Mouse (Mus musculus): Measurements from ENCODE around the gene Ankrd44. TPM values are rescaled to one million over a fixed set of nuclear protein-coding genes. Genes with fewer than 3 reads are reported as not detected.
A peak's percentile ranks its signal among the peaks of the same experiment; 100 is the strongest.

Ankrd44 gene
- total RNA-seq, 2 experiments from 2014 or later, result 82.6 to 99.4 TPM

DNA sequence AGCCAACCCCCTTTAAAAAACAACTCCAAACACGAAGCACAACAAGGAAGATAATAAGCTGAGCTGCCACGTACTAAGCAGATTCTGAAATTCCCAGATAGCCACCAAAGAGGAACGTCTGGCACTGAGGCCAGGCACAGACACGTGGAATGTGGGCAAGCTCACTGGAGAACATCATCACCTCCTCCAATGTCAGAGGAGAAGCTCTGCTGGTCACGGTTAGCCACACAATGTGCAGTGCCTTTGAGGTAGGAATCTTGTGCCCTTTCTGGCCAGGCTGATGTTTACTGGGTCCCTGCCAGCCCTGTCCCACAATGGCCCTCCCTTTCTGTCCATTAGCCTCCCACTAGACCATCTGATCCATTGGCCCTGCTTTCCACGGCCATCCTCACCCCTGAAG, 149.1 kb downstream of the Ankrd44 start:
- no peak for ATAC-seq (replicated peaks; ENCODE audit: poor library complexity, severe bottlenecking)

DNA sequence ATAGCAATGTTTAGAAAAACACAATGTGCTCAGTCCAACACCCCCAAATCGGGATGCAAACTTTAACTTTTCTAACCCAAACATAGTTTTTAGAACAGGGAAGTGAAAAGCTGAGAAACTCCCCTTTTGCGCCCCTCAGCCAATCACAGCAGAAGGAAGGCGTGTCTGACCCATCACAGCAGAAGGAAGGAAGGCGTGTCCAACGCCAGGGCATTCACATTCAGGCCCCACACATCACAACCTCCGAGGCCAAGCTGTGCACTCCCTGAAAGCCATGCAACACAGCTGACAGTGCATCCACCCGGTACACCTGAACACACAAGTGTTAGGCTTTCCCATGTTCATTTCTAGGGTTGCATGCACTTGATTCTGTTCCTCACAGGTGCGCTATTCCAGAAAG, 150.1 kb downstream of the Ankrd44 start:
- peak; percentile 37; the same call in 1 of the 2 replicates for ATAC-seq (replicated peaks; ENCODE audit: poor library complexity, severe bottlenecking)

DNA sequence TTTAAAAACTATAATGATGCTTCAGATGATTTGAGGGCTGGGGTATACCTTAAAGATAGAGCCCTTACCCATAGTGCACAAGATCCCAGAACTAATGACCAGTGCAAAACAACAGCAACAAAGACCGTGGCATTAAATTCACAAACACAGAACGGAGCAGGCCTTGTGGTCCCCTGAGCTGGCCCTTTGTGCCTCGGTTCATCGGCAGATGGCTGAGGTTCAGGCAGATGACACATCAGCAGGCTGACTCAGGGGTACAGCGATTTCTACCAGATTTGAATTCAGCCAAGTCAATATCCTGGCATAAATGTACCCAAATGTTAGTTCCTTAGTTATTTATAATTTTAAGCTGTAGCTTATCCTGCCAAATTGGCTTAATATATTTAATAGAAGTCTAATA, 153.3 kb downstream of the Ankrd44 start:
- no peak for ATAC-seq (replicated peaks; ENCODE audit: poor library complexity, severe bottlenecking)

DNA sequence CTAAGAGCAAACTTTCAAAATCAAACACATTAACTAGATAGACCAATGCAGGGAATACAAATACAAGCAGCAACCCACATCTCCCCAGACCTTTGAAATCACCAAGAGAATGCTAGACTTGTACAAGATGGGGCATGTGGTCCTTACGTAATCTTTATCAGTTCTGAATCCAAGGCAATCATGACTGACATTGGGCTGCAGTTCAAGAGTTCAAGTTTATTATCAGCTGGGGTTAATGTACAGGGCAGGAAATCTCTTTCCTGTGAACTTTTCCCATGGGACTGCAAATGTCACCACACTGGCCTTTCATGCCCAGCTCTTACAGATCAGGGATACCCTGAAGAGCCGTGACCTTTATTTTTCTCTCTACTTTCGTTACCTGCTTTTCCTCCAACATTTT, 154.7 kb downstream of the Ankrd44 start:
- ATAC-seq (replicated peaks; ENCODE audit: poor library complexity, severe bottlenecking), result no peak

DNA sequence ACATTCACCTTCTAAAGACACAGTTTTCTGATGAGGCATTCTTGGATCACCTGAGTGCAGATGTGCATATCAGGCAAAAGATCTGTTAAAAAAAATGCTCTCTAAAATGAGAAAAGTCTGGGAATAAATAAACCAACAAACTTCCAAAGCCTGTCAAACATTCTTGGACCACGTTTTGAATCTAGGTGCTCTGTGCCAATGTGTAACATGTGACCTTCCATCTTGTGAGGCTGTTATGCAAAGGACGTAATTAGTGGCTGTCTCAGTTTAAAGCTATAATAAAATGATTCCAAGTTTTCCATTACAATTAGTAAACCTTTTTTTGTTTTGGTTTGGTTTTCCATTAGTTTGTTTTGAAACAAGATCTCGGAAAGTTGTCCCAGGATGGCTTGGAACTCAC, 159.0 kb downstream of the Ankrd44 start:
- no peak for ATAC-seq (replicated peaks; ENCODE audit: poor library complexity, severe bottlenecking)

DNA sequence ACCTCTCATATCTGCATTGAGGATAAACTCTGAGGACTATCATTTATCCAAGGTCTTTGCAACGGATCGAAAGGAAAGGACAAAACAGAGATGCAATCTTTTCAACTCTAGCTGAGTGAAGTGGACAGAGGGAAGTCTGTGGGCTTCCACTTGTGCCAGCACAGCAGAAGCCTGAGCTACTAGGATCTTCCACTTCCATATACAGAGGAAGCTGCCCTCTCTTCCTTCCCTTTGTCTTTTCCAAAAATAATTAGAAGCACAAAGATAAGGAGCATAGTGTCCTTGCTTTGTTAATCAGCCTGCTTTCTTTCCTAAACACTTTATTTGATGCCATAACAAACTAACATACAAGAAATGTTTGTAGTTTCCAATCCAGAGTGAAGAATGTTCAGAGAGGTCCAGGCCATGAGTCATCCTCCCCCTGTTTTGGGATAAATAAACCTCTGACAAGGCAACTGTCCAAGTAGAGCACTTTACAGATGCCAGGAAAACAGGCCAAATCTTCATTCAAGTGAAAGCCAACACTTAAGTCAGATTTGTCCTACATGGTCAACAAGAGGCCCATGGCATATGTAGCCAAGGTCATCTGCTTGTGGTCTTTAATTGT, 160.5 kb downstream of the Ankrd44 start:
- ATAC-seq (replicated peaks; ENCODE audit: poor library complexity, severe bottlenecking), result no peak

DNA sequence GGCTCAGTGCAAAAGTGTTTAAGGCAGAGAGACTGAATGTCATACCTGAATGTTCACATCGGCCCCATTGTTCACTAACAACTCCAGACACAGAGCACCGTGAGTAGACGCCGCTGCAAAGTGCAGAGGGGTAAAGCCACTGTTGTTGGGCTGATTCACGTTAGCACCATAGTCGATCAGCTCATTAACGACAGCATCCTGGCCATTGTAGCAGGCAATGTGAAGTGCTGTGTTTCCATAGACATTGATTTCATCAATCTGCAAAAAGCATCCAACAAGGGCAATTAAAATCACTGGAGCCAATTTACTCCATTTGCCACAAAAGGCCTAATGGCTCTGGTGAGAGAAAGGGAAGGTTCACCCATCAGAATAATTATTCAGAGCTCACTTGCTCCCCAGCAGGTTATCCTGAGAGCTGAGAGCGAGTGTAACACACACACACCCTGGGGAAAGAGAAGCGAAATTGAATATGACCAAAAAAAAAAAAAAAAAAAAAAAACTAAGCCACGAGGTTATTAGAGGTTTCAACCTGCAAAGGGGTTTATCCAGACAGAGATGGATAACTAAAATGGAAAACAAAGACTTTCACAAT, 163.9 kb downstream of the Ankrd44 start:
- ATAC-seq (replicated peaks; ENCODE audit: poor library complexity, severe bottlenecking), result no peak

DNA sequence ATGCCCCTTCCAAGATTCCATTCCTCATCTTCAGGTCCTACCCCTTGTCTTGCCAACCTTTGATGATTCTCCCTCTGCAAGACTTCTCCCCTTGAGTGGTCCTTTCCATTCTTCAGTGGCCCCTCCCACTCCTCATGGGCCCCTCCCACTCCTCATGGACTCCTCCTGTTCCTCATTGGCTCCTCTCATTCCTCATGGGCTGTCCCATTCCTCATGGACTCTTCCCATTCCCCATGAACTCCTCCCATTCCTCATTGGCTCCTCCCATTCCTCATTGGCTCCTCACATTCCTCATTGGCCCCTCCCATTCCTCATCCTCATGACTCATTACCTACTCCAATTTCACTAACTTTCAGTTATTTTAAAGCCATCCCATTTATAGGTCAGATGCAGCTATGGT, 166.3 kb downstream of the Ankrd44 start:
- ATAC-seq (replicated peaks; ENCODE audit: poor library complexity, severe bottlenecking), result no peak

DNA sequence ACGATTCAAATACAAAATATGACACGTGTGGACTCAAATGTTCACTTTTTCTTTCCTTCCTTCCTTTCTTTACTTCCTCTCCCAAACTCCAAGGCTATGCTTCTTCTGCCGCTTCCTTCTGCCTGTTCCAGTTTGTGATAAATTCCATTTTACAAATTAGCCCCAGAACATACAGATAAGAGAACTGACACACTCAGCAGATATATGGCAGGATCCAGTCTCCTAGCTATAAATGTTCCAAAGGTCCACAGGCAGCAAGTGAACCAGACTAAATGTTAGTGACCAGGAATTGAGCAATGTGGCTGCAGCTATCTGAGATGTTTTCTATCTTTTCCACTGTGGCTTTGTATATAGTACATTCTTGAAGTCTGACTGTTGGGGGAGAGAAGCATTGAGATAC, 168.9 kb downstream of the Ankrd44 start:
- no peak for ATAC-seq (replicated peaks; ENCODE audit: poor library complexity, severe bottlenecking)

DNA sequence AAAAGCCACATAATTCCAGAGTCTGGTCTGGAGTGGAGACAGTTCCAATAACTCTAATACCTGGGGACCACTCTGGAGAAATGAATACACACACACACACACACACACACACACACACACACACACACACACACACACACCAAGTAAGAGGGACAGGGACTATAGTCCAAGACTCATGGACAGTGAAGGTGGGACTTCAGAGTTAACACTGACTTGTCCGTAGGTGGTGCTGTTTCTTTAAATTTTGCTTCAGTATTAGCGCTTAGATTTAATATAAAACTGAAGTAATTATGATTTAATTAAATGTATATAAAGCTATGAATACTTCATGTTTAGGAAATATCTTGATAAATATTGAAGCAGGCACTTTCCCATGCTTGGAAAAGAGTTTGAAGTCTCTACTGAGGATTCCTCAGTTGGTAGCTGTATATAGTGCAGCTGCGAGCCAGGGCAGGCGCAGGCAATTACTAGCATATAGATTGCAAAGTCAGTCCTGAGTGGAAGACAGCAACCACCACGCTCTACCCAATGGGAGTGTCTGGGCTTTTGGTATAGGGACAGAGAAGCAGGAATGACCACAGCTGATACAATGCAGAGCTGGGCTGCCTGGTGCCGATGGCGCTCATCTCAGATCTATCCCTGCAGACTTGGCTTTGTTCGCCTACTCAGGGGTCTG, 170.4 kb downstream of the Ankrd44 start:
- no peak for ATAC-seq (replicated peaks; ENCODE audit: poor library complexity, severe bottlenecking)

DNA sequence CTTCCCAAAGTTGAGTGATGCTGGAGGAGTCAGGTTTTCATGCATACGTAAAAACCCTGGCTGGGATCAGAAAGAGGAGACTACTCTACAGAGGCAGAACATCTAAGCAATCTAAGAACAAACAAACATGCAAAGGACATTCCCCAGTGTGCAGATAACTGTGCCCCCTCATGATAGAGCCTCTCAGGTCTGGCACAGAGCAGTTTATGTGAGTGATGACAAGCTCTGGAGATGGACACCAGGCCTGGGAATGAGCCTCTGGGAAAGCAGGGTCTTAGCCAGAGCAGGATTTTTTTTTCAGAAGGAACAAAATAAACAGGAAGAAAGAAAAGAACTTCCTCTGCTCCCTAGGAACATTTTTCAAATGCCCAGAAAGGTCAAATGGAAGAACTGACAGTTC, 176.2 kb downstream of the Ankrd44 start:
- ATAC-seq (replicated peaks; ENCODE audit: poor library complexity, severe bottlenecking), result no peak

DNA sequence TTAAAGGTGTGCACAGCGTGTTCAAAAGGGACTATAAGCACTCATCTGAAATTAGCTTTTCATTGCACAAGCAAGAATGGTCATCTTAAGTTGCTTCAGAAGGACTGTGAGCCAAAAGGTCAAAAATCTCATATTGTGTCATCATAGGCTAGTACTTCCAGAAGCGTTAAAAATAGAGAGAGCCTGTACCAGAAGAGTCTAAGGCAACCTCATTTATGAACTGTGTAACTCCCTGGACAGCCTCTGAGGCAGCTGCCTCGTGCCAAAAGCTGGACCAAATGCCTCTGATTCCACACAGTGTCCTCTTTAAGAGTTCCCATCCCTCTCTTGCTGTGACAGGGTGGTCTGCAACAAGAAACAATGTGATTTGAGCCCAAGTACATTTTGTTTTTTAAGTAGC, 176.7 kb downstream of the Ankrd44 start:
- ATAC-seq (replicated peaks; ENCODE audit: poor library complexity, severe bottlenecking), result no peak

DNA sequence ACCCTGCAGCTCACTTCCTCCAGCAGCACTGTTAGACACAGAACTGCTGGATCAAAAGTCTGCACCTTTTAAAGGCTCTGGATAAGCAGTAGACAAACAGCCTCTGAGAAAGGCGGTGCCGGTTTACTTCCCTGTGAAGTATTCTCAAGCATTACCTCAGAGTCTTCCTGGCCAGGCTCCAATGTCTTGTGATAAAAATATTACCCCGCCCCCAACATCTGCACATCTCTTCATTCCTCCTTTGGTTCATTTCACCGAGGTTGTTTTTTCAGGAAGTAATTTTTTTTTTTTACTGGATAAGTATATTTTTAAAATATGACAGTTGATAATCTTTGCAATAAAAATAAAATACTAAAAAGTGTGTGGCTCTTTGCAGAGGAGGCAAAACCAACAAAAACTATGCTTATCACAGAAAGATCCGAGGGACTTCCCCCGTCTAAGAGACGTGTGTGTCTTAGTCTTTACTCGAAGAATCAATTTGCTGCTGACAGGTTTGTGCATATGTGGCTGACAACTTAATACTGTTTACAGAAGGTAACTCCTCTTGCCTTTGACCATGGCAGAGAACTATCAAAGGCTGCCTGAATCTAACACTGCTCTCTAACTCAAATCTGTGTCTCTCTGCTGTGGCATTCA, 178.3 kb downstream of the Ankrd44 start:
- ATAC-seq (replicated peaks; ENCODE audit: poor library complexity, severe bottlenecking), result peak; percentile 83

DNA sequence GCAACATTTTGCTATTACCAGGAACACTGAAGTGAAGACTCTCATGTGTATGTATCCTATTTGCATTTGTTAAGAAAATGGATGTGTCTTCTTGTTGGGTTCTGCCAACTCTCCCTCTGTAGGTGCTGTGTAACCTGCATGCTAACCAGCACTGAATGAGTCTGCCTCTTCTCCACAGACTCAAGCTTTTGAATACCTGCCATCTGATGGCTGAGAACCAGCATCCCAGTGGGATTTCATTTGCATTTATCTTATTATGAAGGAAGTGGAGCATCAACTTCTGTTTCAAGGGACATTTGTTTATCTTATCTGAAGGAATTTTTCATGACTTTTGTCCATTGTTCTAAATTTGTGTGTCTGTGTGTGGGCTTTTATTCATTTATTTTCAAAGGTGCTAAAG, 180.5 kb downstream of the Ankrd44 start:
- ATAC-seq (replicated peaks; ENCODE audit: poor library complexity, severe bottlenecking), result no peak

DNA sequence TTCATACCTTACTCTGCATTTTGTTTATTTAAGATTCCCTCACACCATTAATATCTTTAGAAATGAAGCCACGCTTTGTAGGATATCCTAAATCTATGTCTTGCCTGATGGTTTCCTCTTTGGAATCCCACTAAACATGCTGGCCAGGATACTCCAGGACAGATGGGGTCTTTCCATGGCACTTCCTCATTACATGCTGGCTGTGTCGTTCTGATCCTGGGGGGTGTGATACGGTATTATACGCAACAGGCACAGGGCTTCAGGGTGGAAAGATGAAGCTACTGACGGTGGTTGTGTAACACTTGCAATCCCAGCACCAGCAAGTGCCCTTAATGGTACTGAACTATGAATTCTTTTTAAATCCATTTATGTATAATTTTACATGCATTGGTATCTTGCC, 182.0 kb downstream of the Ankrd44 start:
- ATAC-seq (replicated peaks; ENCODE audit: poor library complexity, severe bottlenecking), result peak; percentile 26; the same call in 1 of the 2 replicates

DNA sequence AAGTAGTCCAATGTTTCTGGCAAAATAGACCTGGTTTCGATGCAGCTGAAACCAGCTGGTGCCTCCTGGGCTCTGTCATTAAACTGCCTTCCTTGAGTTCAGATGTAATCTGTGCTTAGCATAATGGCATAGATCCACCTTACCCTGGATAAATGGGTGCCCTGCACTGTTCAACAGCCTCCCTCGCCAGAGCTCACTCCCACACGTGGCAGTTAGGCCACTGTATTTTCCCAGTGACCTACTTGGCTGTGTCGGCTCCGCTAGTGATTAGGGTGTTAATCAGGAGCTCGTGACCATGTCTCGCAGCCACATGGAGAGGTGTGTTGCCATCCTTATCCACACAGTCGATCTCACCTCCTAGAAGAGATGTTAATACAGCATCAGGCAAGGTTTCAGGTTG, 183.1 kb downstream of the Ankrd44 start:
- no peak for ATAC-seq (replicated peaks; ENCODE audit: poor library complexity, severe bottlenecking)

DNA sequence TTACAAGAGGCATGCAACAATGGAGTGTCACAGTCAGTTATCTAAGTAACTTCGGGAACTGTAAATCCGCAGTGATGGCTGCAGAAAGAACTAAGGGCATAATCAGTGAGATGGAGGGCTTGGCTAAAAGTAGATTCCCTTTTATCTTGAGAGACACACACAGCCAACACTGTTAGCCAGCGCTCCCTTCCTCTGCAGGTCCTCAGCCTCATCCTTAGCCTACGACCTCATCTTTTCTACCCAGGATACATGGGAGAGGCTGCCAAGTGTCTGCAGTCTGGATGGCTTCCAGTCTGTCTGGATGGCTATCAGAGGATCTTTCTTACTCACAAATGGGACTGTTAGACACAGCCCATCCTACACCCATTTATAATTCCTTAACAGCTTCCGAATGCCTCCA, 185.3 kb downstream of the Ankrd44 start:
- ATAC-seq (replicated peaks; ENCODE audit: poor library complexity, severe bottlenecking), result no peak

DNA sequence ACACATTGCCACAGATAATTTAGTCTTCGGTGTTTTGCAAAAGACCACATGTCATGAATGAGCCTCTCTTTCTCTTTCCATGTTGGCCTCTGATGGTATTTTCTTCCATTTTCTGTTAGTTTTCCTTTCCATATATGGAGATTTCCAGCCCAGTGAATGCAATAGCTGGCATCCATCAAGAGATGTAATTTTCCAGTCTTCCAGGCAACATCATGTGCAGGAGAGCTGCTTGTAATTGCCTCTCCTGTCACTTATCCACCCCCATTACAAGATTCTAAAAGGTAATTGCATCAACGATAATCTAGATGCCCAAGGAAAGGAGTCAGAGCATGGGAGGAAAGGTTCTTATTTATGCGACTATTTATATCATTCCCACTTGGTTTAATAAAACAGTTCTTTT, 188.7 kb downstream of the Ankrd44 start:
- ATAC-seq (replicated peaks; ENCODE audit: poor library complexity, severe bottlenecking), result no peak

DNA sequence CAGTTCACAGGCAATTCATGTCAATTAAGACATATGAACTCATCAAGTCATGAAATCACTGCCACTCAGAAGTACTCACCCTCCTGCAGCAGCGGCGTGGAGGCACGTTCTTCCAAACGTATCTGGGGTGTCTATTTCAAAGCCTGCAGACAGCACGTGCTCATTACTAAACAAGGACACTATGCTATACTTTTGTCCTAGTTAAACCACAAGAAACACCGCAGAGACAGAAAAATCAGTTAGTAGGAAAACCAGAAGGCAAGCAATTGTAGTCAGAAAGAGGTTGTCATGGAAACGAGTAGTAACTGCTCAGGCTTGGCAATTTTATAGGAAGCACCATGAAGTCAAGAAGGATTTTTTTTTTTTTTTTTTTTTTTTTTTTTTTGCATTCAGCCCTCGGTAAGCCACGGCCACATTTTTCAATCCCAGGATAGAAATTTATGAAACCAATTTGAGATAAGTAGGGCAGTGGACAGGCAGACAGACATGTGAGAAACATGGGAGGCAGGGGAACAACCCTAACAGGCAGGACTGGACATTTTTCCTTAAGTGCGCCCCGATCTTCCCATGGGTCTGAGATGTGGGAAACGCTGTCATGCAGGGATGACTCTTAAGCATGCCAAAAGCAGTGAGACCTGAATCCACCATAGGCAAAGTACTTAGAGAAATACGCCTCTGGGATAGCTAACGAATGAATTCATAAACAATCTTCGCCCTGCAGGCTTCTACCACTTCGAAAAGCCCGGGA, 191.1 kb downstream of the Ankrd44 start:
- ATAC-seq (replicated peaks; ENCODE audit: poor library complexity, severe bottlenecking), result no peak; the same call in 1 of the 2 replicates

DNA sequence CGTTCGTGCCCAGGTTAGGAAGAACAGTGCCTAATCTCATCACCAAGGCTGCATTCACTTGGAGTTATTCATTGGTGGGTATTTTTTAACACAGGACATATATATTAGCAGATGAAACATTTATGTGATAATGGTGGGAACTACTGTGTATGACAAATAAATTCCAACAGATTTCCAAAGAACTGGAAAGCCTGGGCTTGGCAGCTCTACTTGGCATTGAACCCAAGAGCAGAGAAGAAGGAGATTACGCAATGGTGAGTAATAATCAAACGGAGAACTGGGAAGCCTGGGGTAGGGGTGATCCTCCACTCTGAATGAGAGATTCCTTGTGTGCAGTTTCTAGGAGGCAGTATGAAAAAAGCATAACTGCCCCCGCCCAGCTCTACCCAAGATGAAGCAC, 196.9 kb downstream of the Ankrd44 start:
- no peak for ATAC-seq (replicated peaks; ENCODE audit: poor library complexity, severe bottlenecking)

DNA sequence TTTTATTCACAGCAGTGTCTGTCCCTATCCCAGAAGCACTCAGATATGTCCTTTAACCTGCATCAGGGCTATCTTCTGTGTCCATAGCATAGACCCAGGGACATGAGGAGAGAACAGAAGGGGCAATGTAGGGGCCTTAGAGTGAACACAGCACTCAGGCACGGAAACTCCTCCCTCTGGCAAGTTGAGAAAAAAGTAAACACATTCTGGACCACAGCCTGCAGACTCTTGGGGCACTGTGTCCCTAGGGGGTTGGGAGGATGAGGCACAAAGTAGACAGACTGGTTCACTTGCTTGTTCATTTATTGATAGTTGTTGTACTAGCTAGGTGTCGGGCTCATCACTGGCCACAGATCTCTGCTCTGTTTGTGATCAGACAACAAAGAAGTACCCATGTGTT, 199.6 kb downstream of the Ankrd44 start:
- no peak for ATAC-seq (replicated peaks; ENCODE audit: poor library complexity, severe bottlenecking)
